Mouse (Mus musculus): Measurements from ENCODE around the gene Fam184b.

Gene Fam184b

GRCm38 (mm10) chr5:45595363-45596039 lies 43.9 kb downstream of the Fam184b start:
- peak; percentile 7 to 35 for DNase-seq (ENCODE audit: low spot score in 2 of 2)

DNA sequence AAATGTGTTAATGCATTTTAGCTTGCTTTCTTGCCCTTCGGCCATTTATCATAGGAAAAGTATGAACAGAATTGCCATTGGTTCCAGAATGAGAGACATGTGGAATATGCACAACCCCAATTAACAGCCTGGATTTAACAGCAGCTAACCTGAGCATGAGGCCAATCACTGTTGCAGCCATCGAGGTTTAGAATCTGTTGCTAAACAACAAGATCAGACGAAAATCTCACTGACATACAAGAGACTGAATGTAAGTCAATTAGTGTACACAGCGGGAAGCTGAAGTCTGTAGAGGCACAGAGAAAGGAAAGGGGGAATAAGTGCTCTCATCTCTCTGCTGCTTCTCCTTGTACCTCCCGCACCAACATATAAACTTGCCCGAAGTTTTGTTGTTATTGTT lies 46.1 kb downstream of the Fam184b start:
- no peak for DNase-seq (ENCODE audit: low spot score in 2 of 2)

GRCm38 (mm10) chr5:45590094-45590493 lies 49.3 kb downstream of the Fam184b start:
- DNase-seq (ENCODE audit: low spot score in 2 of 2), result peak in 1 of 2 experiments; percentile 18

DNA sequence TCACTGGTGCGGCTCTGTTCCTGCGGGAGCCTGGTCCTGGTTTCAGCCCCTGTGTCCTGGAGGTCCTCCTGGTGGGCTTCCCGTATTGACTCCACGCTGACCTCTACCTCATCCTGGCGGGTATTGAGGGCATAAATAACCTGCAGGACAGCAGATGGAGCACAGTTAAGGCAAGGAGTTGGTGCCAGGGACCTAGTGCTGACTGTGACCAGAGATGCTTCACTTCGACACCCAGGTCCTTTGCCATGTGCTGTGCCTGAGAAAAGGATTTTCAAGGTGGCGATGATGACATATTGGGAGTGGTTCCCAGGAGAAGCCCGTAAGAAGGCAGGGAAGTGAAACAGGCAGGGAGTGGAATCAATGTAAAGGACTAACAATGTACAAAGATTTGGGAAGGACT lies 54.8 kb downstream of the Fam184b start:
- DNase-seq (ENCODE audit: low spot score in 2 of 2), result no peak

DNA sequence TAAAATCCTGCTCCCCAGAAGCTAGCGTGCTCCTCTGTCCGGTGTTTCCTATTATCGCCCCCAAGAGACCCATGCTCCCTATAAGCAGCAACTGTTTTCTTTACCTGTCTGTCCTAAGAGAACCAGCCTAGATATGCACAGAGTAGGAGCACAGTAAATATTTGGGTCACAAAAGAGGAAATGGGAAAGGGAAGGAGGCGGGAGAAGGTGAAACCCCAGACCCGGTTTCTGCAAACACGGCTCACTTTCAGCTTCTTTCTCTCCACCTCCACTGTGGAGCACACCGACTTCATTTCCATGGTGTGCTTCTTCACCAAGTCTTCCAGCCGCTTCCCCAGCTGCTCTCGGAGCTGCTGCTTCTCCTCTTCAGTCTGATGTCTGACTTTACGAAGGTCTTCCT lies 59.1 kb downstream of the Fam184b start:
- DNase-seq (ENCODE audit: low spot score in 2 of 2), result no peak

DNA sequence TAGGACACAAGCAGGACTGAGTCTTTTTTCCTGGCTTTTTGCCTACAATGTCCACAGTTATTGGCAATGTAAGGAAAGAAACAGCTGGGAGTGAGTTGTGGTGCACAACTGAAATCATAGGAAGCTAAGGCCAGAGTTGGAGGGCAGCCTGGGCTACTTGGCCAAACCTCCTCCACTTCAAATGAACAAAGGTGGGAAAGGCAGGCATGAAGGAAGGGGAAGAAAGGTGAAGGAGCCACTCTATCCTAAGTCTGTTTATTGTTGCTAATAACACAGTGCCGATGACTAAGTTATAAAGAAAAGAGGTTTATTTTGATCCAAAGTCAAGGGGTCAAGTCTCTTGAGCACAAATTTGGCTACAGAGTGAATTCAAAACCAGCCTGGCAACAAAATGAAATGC lies 62.0 kb downstream of the Fam184b start:
- DNase-seq (ENCODE audit: low spot score in 2 of 2), result no peak

GRCm38 (mm10) chr5:45576716-45577115 lies 62.7 kb downstream of the Fam184b start:
- no peak for DNase-seq (ENCODE audit: low spot score in 2 of 2)

GRCm38 (mm10) chr5:45572816-45573215 lies 66.6 kb downstream of the Fam184b start:
- no peak for DNase-seq (ENCODE audit: low spot score in 2 of 2)

- DNase-seq (ENCODE audit: low spot score in 2 of 2), result no peak
Measured at GRCm38 (mm10) chr5:45565829-45566228, 73.6 kb downstream of the Fam184b start.

- DNase-seq (ENCODE audit: low spot score in 2 of 2), result no peak
Measured at GRCm38 (mm10) chr5:45564054-45564453, 75.4 kb downstream of the Fam184b start.

DNA sequence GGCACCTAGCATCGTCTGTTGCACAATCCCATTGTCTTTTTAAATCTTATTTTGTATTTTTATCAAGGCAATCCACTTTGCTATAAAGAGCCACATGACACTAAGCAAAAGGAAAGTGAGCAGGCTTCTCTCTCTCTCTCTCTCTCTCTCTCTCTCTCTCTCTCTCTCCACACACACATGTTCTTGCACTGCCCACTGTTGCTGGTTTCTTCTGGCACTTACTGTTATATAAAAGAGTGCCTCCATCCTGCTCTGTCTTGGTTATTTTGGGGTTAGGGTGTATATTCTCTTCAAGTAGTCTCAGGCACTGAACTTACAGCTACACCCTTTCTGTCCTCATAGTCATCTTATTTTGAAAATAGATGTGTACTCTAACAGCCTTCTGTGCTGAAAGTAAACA lies 89.8 kb downstream of the Fam184b start:
- no peak for DNase-seq (ENCODE audit: low spot score in 2 of 2)

DNA sequence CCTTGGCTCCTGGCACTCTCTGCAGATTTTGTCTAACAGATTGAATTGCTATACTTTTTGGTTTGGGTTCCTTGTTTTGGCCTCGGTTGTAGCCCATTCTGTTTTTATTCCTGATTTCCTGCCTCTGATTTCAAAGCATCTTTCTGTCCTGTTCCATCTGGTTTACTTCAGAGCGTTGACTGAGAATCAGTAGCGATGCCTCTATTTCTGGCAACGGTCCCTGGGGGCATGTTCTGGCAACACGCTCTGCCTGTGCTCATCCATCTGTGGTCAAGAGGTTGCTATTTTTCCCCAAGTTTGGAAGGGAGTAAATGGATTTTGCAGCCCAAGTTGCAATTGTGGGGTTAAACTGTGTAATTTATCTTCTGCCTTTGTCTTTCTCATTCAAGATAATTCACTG lies 96.0 kb downstream of the Fam184b start:
- DNase-seq (ENCODE audit: low spot score in 2 of 2), result no peak

GRCm38 (mm10) chr5:45539502-45539901 lies 99.9 kb downstream of the Fam184b start:
- DNase-seq (ENCODE audit: low spot score in 2 of 2), result no peak

DNA sequence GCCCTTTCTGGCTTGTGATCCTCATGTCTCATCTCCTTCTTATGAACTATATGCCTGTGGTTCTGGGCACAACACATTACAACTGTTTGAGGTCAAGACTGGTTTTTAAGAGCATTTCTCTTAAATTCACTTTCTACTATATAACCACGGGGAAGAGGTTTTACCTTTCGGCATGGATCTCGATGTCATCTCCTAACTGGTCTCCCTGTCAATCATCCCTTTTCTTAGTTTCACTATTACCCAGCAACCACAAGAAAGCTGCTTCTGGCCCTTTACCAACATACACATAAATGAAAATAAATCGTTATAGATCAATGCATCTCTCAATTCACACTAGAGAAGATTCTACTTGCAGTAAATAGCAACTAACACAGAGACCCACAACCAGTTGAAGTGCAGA lies 104.2 kb downstream of the Fam184b start:
- DNase-seq (ENCODE audit: low spot score in 2 of 2), result no peak

DNA sequence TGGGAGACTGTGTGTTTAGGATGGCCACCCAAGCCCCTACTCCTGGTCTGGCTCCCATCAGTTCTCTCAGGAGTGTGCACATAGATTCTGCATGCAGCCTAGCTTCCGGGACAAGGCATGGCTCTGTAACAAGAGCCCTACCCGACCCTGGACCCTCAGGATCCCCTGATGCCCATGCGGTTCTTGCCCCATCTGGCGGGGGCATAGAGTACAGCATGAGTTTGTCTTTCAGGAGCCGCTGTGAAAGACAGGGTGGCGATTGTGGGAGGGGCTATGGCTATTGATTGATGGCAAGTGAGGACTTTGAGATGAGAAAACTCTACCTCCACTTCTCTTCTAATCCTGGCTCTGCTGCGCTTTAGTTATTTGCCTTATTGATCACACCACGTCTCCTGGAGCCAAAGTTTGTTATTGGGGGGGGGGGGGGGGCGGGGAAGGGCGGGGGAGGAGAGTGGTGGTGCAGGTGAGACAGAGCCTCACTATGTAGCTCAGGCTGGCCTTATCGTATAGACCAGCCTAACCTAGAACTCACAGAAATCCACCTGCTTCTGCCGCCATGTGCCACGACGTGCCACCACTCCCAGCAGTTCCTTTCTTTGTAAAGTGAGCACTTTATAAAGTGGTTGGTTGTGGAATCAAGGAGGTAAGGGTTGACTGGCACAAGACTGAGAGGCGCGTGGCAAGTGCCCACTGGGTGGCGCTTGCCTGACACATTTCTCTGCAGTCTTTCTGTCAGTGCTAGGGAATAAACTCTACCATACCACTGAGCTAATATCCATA lies 104.9 kb downstream of the Fam184b start:
- DNase-seq (ENCODE audit: low spot score in 2 of 2), result peak; percentile 54 to 66

GRCm38 (mm10) chr5:45529696-45530095 lies 109.7 kb downstream of the Fam184b start:
- DNase-seq (ENCODE audit: low spot score in 2 of 2), result no peak

DNA sequence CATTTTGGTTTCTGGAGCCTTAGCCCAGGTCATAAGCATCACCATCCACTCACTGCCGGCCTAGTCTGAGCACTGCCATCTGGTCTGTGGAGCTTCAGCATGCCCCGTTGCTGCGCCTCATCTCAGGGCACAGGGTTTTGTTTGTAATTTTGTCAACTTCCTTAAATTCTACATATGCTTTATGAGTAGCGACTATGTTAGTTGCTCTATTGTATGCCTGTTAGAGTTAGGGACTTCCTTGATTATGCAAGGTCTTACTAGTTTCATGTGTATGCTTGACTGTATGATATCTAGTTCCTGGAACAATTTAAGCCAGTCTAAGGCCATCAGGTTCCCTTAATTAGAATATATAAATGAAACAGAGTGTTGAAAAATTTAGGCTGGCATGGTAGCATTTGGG lies 113.1 kb downstream of the Fam184b start:
- no peak for DNase-seq (ENCODE audit: low spot score in 2 of 2)

DNA sequence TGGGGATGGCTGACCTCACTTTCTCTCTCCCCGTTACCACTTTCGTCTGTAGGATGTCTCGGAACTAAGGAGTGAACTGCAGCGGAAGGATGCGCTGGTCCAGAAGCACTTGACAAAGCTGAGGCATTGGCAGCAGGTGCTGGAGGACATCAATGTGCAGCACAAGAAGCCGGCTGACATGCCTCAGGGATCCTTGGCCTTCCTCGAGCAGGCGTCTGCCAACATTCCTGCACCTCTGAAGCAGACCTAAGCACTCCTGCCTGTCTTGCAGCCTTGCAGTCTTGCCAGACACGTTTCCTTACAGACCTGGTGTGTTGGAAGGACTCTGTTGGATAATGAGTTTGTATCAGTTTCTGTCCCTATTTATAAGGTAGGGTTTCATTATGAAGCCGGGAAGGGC lies 114.3 kb downstream of the Fam184b start:
- DNase-seq (ENCODE audit: low spot score in 2 of 2), result no peak

DNA sequence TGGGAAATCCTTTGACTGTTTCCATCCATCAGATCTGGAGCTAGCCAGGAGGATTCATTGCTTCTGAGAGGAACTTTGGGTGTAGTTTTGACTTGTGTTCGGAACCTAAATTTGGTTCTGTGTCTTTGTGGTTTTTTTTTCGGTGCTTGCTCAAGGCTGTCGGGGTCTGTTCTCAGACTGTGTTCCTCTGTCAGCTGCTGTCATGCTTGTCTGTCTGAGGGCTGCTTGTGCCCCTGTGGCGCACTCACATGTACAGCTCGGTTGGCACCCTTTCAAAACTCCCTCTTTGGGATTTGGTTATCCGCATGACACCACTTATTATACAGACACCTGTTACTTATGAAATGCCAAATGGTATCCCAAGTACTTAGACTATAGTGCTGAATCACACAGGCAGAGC lies 117.8 kb downstream of the Fam184b start:
- DNase-seq (ENCODE audit: low spot score in 2 of 2), result no peak

DNA sequence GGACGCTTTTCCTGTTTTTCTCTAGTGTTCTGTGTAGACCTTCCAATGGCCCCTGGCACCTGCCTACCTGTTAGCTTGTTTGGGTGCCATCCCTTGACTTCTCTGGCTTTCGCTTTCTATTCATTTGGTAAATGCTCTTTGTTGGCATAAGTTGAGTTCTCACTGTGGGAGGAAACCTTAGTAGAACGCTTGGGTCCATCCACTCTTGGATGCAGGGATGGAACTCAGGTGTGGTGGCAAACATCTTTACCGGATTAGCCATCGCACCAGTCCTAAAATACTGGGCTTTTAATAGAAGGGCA lies 118.7 kb downstream of the Fam184b start:
- DNase-seq (ENCODE audit: low spot score in 2 of 2), result no peak

DNA sequence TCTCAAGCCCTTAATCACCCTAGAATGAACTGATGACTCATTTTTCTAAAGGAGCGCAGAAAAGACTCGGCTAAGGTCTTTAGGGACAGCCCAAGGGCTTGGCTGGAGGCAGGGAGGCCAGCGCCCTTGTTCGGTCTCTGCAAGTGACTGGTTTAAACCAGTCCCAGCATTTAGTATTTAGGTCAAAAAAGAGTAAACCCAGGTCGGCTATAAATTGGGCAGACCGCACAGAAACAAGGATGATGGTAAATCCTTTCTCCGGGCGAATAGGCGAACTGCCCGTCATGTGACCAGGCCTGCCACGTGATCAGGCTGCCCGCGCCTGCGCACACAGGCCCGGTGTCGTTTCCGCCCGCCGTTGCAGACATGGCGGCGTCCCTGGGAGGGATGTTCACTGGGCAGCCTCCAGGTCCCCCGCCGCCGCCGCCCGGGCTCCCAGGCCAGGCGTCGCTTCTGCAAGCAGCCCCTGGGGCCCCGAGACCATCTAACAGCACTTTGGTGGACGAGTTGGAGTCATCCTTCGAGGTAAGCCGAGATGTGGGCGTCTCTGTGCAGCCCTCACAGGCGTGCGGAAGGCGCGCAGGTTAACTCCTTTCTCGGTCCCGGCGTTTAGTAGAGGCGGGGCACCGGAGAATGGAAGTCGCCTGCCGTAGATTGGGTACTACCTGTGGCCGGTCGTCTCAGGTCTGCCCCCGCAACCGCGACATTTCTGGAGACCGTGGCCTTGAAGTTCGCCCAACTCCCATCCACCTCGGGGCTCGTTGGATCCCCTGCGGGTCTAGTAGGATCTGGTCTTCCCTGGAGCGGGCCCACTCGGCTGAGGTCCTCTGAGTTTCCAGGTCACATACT lies 119.2 kb downstream of the Fam184b start, which contains the start of gene Med28:
TSS of gene Med28 (plus strand) at position 270 of the 849 bp plus-strand sequence.
- DNase-seq (ENCODE audit: low spot score in 2 of 2), result peak; percentile 91 to 92

DNA sequence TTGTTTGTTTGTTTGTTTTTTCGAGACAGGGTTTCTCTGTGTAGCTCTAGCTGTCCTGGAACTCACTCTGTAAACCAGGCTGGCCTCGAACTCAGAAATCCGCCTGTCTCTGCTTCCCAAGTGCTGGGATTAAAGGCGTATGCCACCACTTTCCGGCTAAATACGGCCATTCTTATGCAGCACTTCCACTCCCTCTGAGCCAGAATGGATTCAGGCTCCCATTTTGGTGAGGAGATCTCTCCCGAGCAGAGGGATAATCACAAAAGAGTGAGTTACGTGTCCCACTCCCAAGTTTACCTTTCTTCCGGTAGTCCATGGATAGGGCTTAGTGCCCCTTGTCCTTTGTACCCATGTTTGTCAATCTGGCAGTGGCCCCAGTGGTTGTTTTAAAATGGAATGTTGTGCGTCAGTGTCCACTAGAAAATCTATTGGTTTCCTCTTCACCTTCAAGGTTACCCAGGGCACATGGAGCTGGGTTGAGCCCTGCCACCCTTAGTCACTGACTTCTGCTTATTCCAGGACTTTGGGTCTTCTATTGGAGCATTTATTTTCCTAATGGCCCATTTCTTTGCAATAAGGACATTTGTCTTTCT lies 124.2 kb downstream of the Fam184b start:
- no peak for DNase-seq (ENCODE audit: low spot score in 2 of 2)

All from right cerebral cortex, postnatal 36 days (tissue).